Mouse (Mus musculus) stomach, embryonic 14.5 days (tissue): ENCODE measurements at regions not wholly inside any gene's neighbourhood (a gene's known extent, or its start where the extent isn't known, plus 50 kb on each side); places are given as distances from the start of the nearest gene placed in this dataset.

Experiments used
- ATAC-seq: fragments of 200-750 bp; cut with Nextera tagmentation; 2 replicates; pipeline ENCODE4 v1.8.0; 2017; ENCODE audit warnings: low read depth, moderate TSS enrichment; ENCODE audit not compliant: insufficient number of reproducible peaks, insufficient read depth, low FRiP score
- H3K27ac ChIP-seq: fragments of 300-500 bp; sonication (generic); 2 replicates; pipeline ENCODE4 v1.5.1; 2014; ENCODE audit warnings: mild to moderate bottlenecking, low read length, moderate library complexity, mixed read lengths
- H3K27me3 ChIP-seq: fragments of 300-500 bp; sonication (generic); 2 replicates; pipeline ENCODE4 v1.6.1; 2014; ENCODE audit warnings: low read length, control low read depth, mixed read lengths; ENCODE audit not compliant: control insufficient read depth, insufficient read depth
- H3K36me3 ChIP-seq: fragments of 300-500 bp; sonication (generic); 2 replicates; pipeline ENCODE4 v1.6.1; 2014; ENCODE audit warnings: mild to moderate bottlenecking, control low read depth, low read length, moderate library complexity, mixed read lengths; ENCODE audit not compliant: control insufficient read depth, insufficient read depth
- H3K4me1 ChIP-seq: fragments of 300-500 bp; sonication (generic); 2 replicates; pipeline ENCODE4 v1.6.1; 2014; ENCODE audit warnings: low read length, control low read depth, mixed read lengths; ENCODE audit not compliant: control insufficient read depth, insufficient read depth
- H3K4me2 ChIP-seq: fragments of 300-500 bp; sonication (generic); replicated peaks from 2 replicates; pipeline ENCODE4 v1.6.1; 2014; ENCODE audit warnings: low read depth, low read length, control low read depth
- H3K4me3 ChIP-seq: fragments of 300-500 bp; sonication (generic); 2 replicates; pipeline ENCODE4 v1.5.1; 2014; ENCODE audit warnings: low read depth, low read length, control low read depth
- H3K9ac ChIP-seq: fragments of 300-500 bp; sonication (generic); replicated peaks from 2 replicates; pipeline ENCODE4 v1.6.1; 2014; ENCODE audit warnings: low read depth, mild to moderate bottlenecking, control low read depth, low read length, moderate library complexity, mixed read lengths
- H3K9me3 ChIP-seq: fragments of 300-500 bp; sonication (generic); 2 replicates; pipeline ENCODE4 v1.6.1; 2016; ENCODE audit warnings: low read depth, low read length, control low read depth; ENCODE audit not compliant: control insufficient read depth
- WGBS: fragments of 180-500 bp; shearing (Covaris S2); extraction: QIAGEN DNeasy Blood & Tissue Kit; methylation state at CpG from one replicate; pipeline ENCODE4 v1.1.7; 2014; 5-methylcytosine and 5-hydroxymethylcytosine counted together

DNA sequence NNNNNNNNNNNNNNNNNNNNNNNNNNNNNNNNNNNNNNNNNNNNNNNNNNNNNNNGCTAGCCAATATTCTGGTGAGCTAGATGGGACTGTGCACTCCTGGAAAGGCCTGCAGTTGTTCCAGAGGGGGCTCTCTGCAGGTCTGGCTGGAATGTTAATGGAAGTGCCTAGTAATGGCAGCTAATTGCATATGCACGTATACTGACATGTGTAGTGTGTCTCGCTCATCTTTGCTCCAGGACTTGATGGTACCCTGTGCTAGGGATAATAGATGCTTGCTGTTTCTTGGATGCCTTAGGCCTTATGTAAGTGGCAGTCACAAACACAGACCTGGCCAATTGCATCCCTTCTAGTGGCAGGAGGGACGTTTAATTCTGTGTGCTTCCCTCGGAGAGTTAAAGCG, 560.0 kb upstream of the 3110018I06Rik start:
- H3K36me3 ChIP-seq = no peaks in the 10 kb centered on the region
- H3K27me3 ChIP-seq = no peaks in the 10 kb centered on the region
- no peaks in the 10 kb centered on the region for H3K4me1 ChIP-seq
- no peak for ATAC-seq
- no peak overlapping the region for H3K9ac ChIP-seq
- H3K9me3 ChIP-seq = no peaks in the 10 kb centered on the region
- H3K4me2 ChIP-seq = no peak overlapping the region
- WGBS = 73% methylated on average over 5 of the region's 5 CpGs
- no peak overlapping the region for H3K27ac ChIP-seq
- H3K4me3 ChIP-seq = no peak overlapping the region

DNA sequence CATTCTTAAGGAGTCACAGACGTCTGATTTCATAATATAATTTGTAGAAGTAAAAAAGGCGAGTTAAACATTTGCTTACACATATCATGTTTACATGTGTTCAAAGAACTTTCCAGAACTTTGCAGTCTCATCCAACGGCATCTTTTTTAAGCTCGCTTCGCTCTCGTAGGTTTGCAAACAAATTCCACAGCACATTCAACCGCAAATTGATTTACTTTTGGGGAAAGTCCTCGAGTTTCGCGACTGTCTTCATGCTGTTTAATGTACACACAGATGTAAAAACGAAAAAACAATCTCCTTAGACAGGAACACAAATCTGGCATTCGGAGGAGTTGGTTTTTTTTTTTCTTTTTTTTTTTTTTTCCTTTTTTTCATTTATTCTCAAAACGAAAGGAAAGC, 559.3 kb upstream of the 3110018I06Rik start:
- ATAC-seq = no peak
- no peaks in the 10 kb centered on the region for H3K4me1 ChIP-seq
- no peaks in the 10 kb centered on the region for H3K36me3 ChIP-seq
- H3K9ac ChIP-seq = no peak overlapping the region
- H3K27ac ChIP-seq = no peak overlapping the region
- H3K4me2 ChIP-seq = no peak overlapping the region
- no peaks in the 10 kb centered on the region for H3K27me3 ChIP-seq
- WGBS = 65% methylated on average over 13 of the region's 13 CpGs
- no peaks in the 10 kb centered on the region for H3K9me3 ChIP-seq
- no peak overlapping the region for H3K4me3 ChIP-seq

DNA sequence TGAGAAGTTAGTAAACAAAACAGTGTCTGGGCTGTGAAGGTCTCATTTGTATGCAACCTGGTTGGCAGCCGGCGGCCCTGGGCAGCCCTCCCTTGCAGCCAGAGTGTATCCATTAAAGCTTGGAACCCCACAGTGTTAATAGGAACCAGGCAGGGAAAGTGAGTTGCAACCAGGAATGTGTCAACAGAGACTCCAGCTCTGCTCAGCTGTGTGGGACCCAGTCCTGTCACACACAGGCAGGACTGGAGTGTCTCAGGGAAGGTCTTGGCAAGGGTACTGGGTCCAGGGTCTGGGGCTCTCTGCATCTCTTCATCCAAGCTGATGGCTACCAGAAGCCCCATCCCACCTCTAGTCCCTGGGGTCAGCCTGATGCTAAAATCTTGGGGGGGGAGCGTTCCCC, 556.8 kb upstream of the 3110018I06Rik start:
- Histone ChIP-seq H3K36me3 (no peaks in the 10 kb centered on the region), H3K4me3 (no peak overlapping the region), H3K9ac (no peak overlapping the region), H3K4me1 (no peaks in the 10 kb centered on the region), H3K9me3 (no peaks in the 10 kb centered on the region), H3K27ac (no peak overlapping the region), H3K4me2 (no peak overlapping the region), H3K27me3 (no peaks in the 10 kb centered on the region)
- no peak for ATAC-seq
- 78% methylated on average over 3 of the region's 3 CpGs for WGBS

DNA sequence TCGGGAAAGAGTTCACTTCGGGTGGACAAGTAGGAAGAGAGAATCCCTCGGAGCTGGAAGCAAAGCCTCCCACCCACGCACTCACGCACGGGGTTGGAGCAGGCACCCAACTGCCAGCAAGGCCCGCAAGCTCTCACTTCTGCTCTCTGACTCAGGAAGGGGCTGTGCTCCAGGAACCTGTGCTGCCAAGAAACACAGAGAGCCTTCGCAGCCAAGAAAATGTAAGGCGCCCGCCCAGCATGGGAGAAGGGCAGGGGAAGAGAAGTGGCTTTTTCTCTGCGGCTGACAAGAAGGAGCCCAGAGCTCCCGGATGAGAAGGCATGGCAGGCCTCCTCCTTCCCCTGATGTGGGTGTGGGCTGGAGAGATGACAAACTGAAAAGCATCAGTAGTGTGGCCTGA, 549.1 kb upstream of the 3110018I06Rik start:
- H3K9ac ChIP-seq = no peak overlapping the region
- no peak for ATAC-seq
- H3K9me3 ChIP-seq = no peaks in the 10 kb centered on the region
- no peaks in the 10 kb centered on the region for H3K36me3 ChIP-seq
- WGBS = 76% methylated on average over 12 of the region's 12 CpGs
- H3K27me3 ChIP-seq = no peaks in the 10 kb centered on the region
- H3K4me3 ChIP-seq = no peak overlapping the region
- H3K4me2 ChIP-seq = no peak overlapping the region
- H3K27ac ChIP-seq = no peak overlapping the region
- H3K4me1 ChIP-seq = no peaks in the 10 kb centered on the region

DNA sequence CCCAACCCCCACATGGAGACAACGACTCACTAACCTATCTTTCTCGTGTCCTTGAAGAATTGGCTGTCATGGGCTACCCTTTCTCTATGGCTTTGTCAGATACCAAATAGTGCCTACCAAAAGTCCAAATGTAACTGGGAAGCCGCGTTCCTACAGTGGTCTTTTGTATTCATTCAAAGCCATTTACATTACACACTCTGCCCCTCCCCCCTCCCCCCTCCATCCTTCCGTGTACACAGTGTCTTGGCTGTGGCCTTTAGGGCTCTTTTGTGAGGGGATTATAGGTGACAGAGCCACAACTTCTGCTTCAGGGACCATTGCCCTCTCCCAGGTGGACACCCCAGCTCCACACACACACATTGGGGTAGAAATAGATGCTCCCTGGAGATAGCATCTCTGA, 544.6 kb upstream of the 3110018I06Rik start:
- 34% methylated on average over 5 of the region's 5 CpGs for WGBS
- Histone ChIP-seq H3K27ac (no peak overlapping the region), H3K36me3 (no peaks in the 10 kb centered on the region), H3K4me3 (no peak overlapping the region), H3K4me2 (no peak overlapping the region), H3K4me1 (no peaks in the 10 kb centered on the region), H3K9me3 (no peaks in the 10 kb centered on the region), H3K27me3 (no peaks in the 10 kb centered on the region), H3K9ac (no peak overlapping the region)
- no peak for ATAC-seq

DNA sequence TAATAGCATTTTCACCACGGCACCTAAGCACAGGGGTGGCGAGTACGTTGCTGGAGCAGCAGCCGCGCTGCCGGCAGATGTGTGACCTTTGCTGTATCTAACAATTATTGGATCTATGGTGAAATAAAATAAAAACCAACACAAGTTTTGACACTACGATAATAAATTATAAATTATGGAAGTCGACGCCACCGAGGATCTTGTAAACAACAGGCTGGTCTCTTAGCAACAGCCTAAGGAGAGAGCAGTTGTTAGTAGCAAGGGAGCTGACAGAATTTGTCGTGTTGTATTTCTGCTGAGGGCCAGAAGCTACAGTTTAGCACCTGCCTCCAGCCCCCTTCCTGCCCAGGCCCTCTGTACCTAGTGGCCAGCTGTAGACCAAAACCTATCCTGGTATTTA, 535.8 kb upstream of the 3110018I06Rik start:
- no peak overlapping the region for H3K27ac ChIP-seq
- peaks cover 3% of the 10 kb centered on the region; the same call in 1 of the 2 replicates for H3K4me1 ChIP-seq
- H3K4me3 ChIP-seq = no peak overlapping the region
- WGBS = 37% methylated on average over 11 of the region's 11 CpGs
- no peak overlapping the region for H3K9ac ChIP-seq
- H3K4me2 ChIP-seq = no peak overlapping the region
- H3K36me3 ChIP-seq = no peaks in the 10 kb centered on the region
- no peak for ATAC-seq
- no peaks in the 10 kb centered on the region for H3K9me3 ChIP-seq
- no peaks in the 10 kb centered on the region for H3K27me3 ChIP-seq

DNA sequence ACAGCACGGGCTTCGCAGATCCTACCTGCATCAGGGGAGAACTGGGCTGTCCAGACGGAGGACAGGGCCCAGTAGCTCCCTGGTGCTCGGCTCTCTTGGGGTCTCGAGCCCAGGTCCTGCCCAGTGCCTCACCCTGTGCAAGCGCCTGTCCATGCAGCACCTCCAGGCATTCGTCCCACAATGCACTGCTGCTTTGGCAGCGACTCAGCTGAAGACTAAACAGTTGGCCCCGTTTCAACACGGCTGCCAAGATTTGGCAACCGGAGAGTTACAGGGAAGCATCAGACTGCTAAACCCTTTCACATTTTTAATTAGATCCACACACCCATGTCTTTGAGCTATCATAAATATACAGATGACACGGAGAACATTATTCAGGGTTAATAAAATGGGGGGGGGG, 532.7 kb upstream of the 3110018I06Rik start:
- H3K9me3 ChIP-seq = no peaks in the 10 kb centered on the region
- H3K4me3 ChIP-seq = no peak overlapping the region
- peak; percentile 46; the same call in 1 of the 2 replicates for ATAC-seq
- 48% methylated on average over 12 of the region's 12 CpGs for WGBS
- no peaks in the 10 kb centered on the region for H3K36me3 ChIP-seq
- H3K4me1 ChIP-seq = peaks cover 3% of the 10 kb centered on the region; the same call in 1 of the 2 replicates
- no peak overlapping the region for H3K4me2 ChIP-seq
- no peaks in the 10 kb centered on the region for H3K27me3 ChIP-seq
- no peak overlapping the region for H3K9ac ChIP-seq
- H3K27ac ChIP-seq = no peak overlapping the region

DNA sequence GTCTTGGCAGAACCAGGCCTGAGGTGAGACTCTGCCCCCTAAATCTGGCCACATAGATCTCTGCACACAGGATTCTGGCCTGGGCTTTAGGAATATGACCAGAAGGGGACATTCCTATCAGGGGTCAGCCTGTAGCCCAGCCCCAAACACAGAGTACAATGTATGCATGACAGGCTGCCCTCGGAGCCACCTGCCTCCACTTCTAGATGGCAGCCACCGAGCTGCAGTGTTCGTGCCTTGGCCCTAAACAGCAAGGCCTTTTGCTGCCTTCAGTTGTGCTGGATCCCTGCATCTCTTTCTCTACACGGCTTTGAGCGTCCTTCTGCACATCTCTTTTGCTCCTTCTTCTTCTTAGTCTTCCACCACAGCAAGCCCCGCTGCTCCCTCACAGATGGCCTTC, 532.2 kb upstream of the 3110018I06Rik start:
- Histone ChIP-seq H3K4me1 (peaks cover 3% of the 10 kb centered on the region; the same call in 1 of the 2 replicates), H3K9me3 (no peaks in the 10 kb centered on the region), H3K9ac (no peak overlapping the region), H3K4me3 (no peak overlapping the region), H3K4me2 (no peak overlapping the region), H3K27ac (no peak overlapping the region), H3K36me3 (no peaks in the 10 kb centered on the region), H3K27me3 (no peaks in the 10 kb centered on the region)
- ATAC-seq = no peak
- WGBS = 89% methylated on average over 6 of the region's 6 CpGs

DNA sequence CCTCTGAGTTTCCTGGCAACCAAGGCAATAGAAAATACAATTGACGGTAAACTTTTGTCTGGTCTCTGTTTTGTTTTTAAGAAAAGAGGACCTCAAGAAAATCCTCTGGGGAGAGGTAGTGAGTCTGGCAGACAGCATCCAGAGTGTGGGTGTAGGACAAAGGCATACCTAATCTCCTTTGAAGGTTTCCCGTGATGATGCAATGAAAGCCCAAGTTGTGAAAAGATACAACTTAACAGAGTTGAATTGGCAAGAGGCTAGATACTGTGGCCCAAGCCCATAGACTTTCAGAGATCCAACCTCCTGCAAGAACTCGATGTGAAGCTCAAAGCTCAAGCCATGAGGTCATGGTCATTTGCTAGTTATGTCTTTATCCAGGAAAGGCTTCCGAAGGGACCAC, 526.4 kb upstream of the 3110018I06Rik start:
- ATAC-seq = no peak
- Histone ChIP-seq H3K9me3 (no peaks in the 10 kb centered on the region), H3K4me3 (no peak overlapping the region), H3K9ac (no peak overlapping the region), H3K4me2 (no peak overlapping the region), H3K36me3 (no peaks in the 10 kb centered on the region), H3K27me3 (no peaks in the 10 kb centered on the region), H3K27ac (no peak overlapping the region), H3K4me1 (no peaks in the 10 kb centered on the region)
- WGBS = 73% methylated on average over 4 of the region's 4 CpGs
